Mouse (Mus musculus): ENCODE results near the gene Ppp1r12a. TPM values are rescaled to one million over a fixed set of nuclear protein-coding genes. Genes with fewer than 3 reads are reported as not detected.

Ppp1r12a gene
- polyA plus RNA-seq, 2 experiments = 58.0 to 72.8 TPM

DNA sequence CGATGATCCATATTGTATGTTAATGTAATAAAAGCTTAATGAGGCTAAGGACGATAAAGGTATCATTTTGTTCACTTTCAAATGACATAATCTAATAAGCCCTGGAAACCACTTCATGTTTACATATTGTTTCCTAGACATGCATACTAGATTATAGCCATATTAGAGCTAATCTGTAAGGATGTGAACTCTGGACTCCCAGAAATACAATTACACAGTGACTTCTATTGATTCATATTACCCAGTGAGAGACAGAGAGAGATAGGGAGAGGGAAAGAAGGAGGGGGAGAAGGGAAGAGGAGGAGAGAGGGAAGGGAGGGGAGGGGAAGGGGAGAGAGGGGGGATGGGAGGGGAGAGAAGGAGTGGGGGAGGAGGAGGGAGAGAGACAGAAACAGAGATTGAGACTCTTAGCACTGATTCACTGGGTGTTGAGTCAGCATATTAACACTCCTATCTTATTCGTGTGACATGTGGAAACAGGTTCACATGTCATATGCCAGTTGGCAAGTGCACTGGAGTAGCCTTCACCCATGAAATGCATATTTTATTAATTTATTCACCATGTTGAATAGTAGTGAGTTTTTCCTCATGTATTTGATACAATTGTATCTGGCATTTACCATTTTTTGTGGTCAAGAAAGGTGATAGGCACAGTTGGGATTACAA, 36.9 kb upstream of the Ppp1r12a start:
- no peak overlapping the region for H3K4me3 ChIP-seq (replicated peaks; ENCODE audit: low read length)
- no peak for ATAC-seq (ENCODE audit: low FRiP score, low read depth)
- H3K27ac ChIP-seq (replicated peaks; ENCODE audit: low read depth, low read length) = no peak overlapping the region
- no peak overlapping the region for H3K9ac ChIP-seq (ENCODE audit: low read depth, low read length, severe bottlenecking)
- 90% methylated on average over 3 of the region's 3 CpGs for WGBS
- no peaks in the 10 kb centered on the region for H3K4me1 ChIP-seq (ENCODE audit: control insufficient read depth, insufficient read depth, low read length)
- H3K36me3 ChIP-seq (ENCODE audit: control insufficient read depth, insufficient read depth, low read length) = no peaks in the 10 kb centered on the region
- H3K4me2 ChIP-seq (replicated peaks; ENCODE audit: low read depth, low read length, severe bottlenecking) = no peak overlapping the region
- H3K9me3 ChIP-seq (ENCODE audit: control insufficient read depth, low read length) = no peaks in the 10 kb centered on the region
- TF ChIP-seq POLR2A (IDR thresholded peaks at IDR 0.05; ENCODE audit: borderline replicate concordance, extremely low read depth, insufficient read depth, insufficient read length) = no peak
- no peak for DNase-seq (ENCODE audit: low spot score)
- no peaks in the 10 kb centered on the region for H3K27me3 ChIP-seq (ENCODE audit: control insufficient read depth, insufficient read depth, low read length)

DNA sequence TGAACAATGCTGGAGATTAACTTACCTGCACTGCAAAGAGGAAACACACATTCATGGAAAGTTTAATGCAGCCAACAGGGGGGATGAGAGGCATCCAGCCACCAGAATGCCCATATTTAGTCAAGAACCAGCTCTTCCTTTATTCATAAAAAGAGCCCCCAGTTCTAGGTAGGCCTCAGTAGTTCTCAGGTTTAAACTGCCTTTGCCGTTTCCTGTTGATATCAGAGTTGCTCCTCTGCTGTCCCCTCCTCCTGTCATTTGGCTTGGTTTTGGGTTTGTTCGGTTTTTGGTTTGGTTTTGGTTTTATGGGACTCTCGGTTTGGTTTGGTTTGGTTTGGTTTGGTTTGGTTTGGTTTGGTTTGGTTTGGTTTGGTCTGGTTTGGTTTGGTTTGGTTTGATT, 32.8 kb upstream of the Ppp1r12a start:
- H3K4me3 ChIP-seq (replicated peaks; ENCODE audit: low read length) = no peak overlapping the region
- H3K9ac ChIP-seq (ENCODE audit: low read depth, low read length, severe bottlenecking) = no peak overlapping the region
- no peaks in the 10 kb centered on the region for H3K36me3 ChIP-seq (ENCODE audit: control insufficient read depth, insufficient read depth, low read length)
- no peaks in the 10 kb centered on the region for H3K9me3 ChIP-seq (ENCODE audit: control insufficient read depth, low read length)
- ATAC-seq (ENCODE audit: low FRiP score, low read depth) (no peak), DNase-seq (ENCODE audit: low spot score) (no peak)
- WGBS = 86% methylated on average over 3 of the region's 3 CpGs
- no peak for TF ChIP-seq POLR2A (IDR thresholded peaks at IDR 0.05; ENCODE audit: borderline replicate concordance, extremely low read depth, insufficient read depth, insufficient read length)
- no peaks in the 10 kb centered on the region for H3K4me1 ChIP-seq (ENCODE audit: control insufficient read depth, insufficient read depth, low read length)
- no peak overlapping the region for H3K4me2 ChIP-seq (replicated peaks; ENCODE audit: low read depth, low read length, severe bottlenecking)
- no peak overlapping the region for H3K27ac ChIP-seq (replicated peaks; ENCODE audit: low read depth, low read length)
- no peaks in the 10 kb centered on the region for H3K27me3 ChIP-seq (ENCODE audit: control insufficient read depth, insufficient read depth, low read length)

DNA sequence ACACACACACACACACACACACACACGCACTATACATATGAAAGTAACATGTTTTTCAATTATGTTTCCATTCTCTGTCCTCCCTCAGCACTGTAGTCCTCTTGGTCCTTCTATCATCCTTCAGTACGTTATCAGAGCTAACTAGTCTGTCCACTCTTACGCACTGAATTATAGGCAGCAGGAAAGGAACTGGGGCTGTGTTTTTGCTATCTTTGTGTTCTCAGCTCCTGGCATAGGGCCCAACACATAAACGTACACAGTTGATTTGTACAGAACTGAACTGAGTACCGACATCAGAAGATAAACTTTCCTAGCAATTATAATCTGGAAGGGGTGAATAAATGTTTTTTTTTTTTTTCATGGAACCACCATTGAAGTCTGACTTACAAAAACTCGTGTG, 30.1 kb upstream of the Ppp1r12a start:
- no peak overlapping the region for H3K4me2 ChIP-seq (replicated peaks; ENCODE audit: low read depth, low read length, severe bottlenecking)
- no peaks in the 10 kb centered on the region for H3K9me3 ChIP-seq (ENCODE audit: control insufficient read depth, low read length)
- no peak overlapping the region for H3K27ac ChIP-seq (replicated peaks; ENCODE audit: low read depth, low read length)
- H3K4me1 ChIP-seq (ENCODE audit: control insufficient read depth, insufficient read depth, low read length) = no peaks in the 10 kb centered on the region
- no peaks in the 10 kb centered on the region for H3K27me3 ChIP-seq (ENCODE audit: control insufficient read depth, insufficient read depth, low read length)
- no peaks in the 10 kb centered on the region for H3K36me3 ChIP-seq (ENCODE audit: control insufficient read depth, insufficient read depth, low read length)
- no peak overlapping the region for H3K9ac ChIP-seq (ENCODE audit: low read depth, low read length, severe bottlenecking)
- no peak overlapping the region for H3K4me3 ChIP-seq (replicated peaks; ENCODE audit: low read length)
- ATAC-seq (ENCODE audit: low FRiP score, low read depth) (no peak), DNase-seq (ENCODE audit: low spot score) (no peak)
- TF ChIP-seq POLR2A (IDR thresholded peaks at IDR 0.05; ENCODE audit: borderline replicate concordance, extremely low read depth, insufficient read depth, insufficient read length) = no peak
- WGBS = 83% methylated on average over 6 of the region's 6 CpGs

DNA sequence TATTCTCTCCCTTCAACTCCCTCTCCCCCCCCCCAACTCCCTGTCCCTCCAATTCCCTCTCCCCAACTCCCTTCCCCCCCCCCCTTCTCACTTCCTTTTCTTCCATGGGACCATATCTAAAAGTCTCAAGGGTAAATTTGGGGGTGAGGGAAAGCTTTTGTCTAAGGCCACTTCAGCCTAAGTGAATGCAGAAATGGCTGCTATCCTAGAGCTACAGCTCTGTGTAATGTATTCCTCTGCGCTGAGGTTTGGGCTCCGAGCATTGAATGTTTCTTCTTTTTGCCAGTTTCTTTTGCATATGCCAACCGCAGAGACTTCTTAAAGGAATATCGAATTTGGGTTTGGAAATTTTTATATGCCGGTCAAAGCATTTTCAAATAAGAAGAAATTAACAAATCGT, 28.7 kb upstream of the Ppp1r12a start:
- H3K4me3 ChIP-seq (replicated peaks; ENCODE audit: low read length) = no peak overlapping the region
- no peaks in the 10 kb centered on the region for H3K9me3 ChIP-seq (ENCODE audit: control insufficient read depth, low read length)
- 87% methylated on average over 6 of the region's 6 CpGs for WGBS
- no peaks in the 10 kb centered on the region for H3K4me1 ChIP-seq (ENCODE audit: control insufficient read depth, insufficient read depth, low read length)
- TF ChIP-seq POLR2A (IDR thresholded peaks at IDR 0.05; ENCODE audit: borderline replicate concordance, extremely low read depth, insufficient read depth, insufficient read length) = no peak
- no peaks in the 10 kb centered on the region for H3K27me3 ChIP-seq (ENCODE audit: control insufficient read depth, insufficient read depth, low read length)
- no peak overlapping the region for H3K27ac ChIP-seq (replicated peaks; ENCODE audit: low read depth, low read length)
- no peaks in the 10 kb centered on the region for H3K36me3 ChIP-seq (ENCODE audit: control insufficient read depth, insufficient read depth, low read length)
- H3K4me2 ChIP-seq (replicated peaks; ENCODE audit: low read depth, low read length, severe bottlenecking) = no peak overlapping the region
- DNase-seq (ENCODE audit: low spot score) (no peak), ATAC-seq (ENCODE audit: low FRiP score, low read depth) (no peak)
- H3K9ac ChIP-seq (ENCODE audit: low read depth, low read length, severe bottlenecking) = no peak overlapping the region

DNA sequence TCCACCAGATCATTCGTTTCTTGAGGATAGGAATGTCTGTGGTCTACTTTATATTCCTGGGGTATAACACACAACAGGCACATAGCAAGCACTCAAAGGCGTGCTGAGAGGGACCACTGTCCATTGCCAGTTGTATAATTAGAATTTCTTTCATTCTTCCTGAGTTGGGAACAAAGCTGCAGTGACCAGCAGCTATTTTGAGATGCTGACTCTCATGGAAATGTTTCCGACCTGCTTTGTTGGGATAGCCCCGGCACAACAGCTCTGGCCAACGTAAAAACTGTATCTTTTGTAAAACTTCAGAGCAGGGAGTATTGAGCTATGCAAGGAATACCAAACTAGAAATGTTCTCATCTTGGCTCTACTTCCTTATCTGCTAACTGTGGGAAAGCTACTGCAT, 28.2 kb upstream of the Ppp1r12a start:
- no peak overlapping the region for H3K4me3 ChIP-seq (replicated peaks; ENCODE audit: low read length)
- H3K4me2 ChIP-seq (replicated peaks; ENCODE audit: low read depth, low read length, severe bottlenecking) = no peak overlapping the region
- no peak overlapping the region for H3K9ac ChIP-seq (ENCODE audit: low read depth, low read length, severe bottlenecking)
- DNase-seq (ENCODE audit: low spot score) (no peak), ATAC-seq (ENCODE audit: low FRiP score, low read depth) (no peak)
- H3K27me3 ChIP-seq (ENCODE audit: control insufficient read depth, insufficient read depth, low read length) = no peaks in the 10 kb centered on the region
- H3K27ac ChIP-seq (replicated peaks; ENCODE audit: low read depth, low read length) = no peak overlapping the region
- H3K36me3 ChIP-seq (ENCODE audit: control insufficient read depth, insufficient read depth, low read length) = no peaks in the 10 kb centered on the region
- TF ChIP-seq POLR2A (IDR thresholded peaks at IDR 0.05; ENCODE audit: borderline replicate concordance, extremely low read depth, insufficient read depth, insufficient read length) = no peak
- no peaks in the 10 kb centered on the region for H3K4me1 ChIP-seq (ENCODE audit: control insufficient read depth, insufficient read depth, low read length)
- H3K9me3 ChIP-seq (ENCODE audit: control insufficient read depth, low read length) = no peaks in the 10 kb centered on the region
- 65% methylated on average over 5 of the region's 5 CpGs for WGBS

DNA sequence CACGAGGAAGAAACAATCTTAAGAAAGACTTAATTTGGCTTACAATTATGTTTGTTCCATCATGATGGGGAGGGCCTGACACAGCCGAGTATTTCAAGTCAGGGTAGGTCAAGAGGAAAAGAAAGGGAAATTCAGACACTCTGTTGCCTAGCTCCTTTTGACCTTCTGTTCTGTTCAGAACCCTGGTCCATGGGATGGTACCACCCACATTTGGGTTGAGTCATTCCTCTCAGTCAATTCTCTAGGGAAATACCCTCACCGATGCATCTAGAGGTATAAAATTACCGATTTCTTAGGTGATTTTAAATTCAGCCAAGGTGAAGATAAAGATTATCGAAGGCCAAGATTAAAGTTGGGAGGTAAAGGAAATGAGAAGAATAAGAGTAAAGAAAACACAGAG, 23.6 kb upstream of the Ppp1r12a start:
- no peak overlapping the region for H3K9ac ChIP-seq (ENCODE audit: low read depth, low read length, severe bottlenecking)
- no peaks in the 10 kb centered on the region for H3K27me3 ChIP-seq (ENCODE audit: control insufficient read depth, insufficient read depth, low read length)
- ATAC-seq (ENCODE audit: low FRiP score, low read depth) (no peak), DNase-seq (ENCODE audit: low spot score) (no peak)
- H3K36me3 ChIP-seq (ENCODE audit: control insufficient read depth, insufficient read depth, low read length) = no peaks in the 10 kb centered on the region
- no peaks in the 10 kb centered on the region for H3K4me1 ChIP-seq (ENCODE audit: control insufficient read depth, insufficient read depth, low read length)
- no peaks in the 10 kb centered on the region for H3K9me3 ChIP-seq (ENCODE audit: control insufficient read depth, low read length)
- no peak for TF ChIP-seq POLR2A (IDR thresholded peaks at IDR 0.05; ENCODE audit: borderline replicate concordance, extremely low read depth, insufficient read depth, insufficient read length)
- H3K27ac ChIP-seq (replicated peaks; ENCODE audit: low read depth, low read length) = no peak overlapping the region
- no peak overlapping the region for H3K4me3 ChIP-seq (replicated peaks; ENCODE audit: low read length)
- WGBS = 90% methylated on average over 5 of the region's 5 CpGs
- H3K4me2 ChIP-seq (replicated peaks; ENCODE audit: low read depth, low read length, severe bottlenecking) = no peak overlapping the region

Measured in limb, embryonic 14.5 days (tissue).